Mouse (Mus musculus): ENCODE data around the gene Slc12a7.

- TF ChIP-seq POLR2A (IDR thresholded peaks at IDR 0.05; ENCODE audit: low read depth, low read length) (no peak), CTCF (IDR thresholded peaks at IDR 0.05; ENCODE audit: borderline replicate concordance, insufficient read depth, low read length) (no peak)
Observed at GRCm38 (mm10) chr13:73743662-73744061, 10.8 kb downstream of the Slc12a7 start.
